Mouse (Mus musculus): ENCODE measurements around the gene Crybg2. TPM values are rescaled to one million over a fixed set of nuclear protein-coding genes. Genes with fewer than 3 reads are reported as not detected.

Crybg2 gene
- polyA plus RNA-seq, 1 experiment from 2014 or later = 2.8 TPM

DNA sequence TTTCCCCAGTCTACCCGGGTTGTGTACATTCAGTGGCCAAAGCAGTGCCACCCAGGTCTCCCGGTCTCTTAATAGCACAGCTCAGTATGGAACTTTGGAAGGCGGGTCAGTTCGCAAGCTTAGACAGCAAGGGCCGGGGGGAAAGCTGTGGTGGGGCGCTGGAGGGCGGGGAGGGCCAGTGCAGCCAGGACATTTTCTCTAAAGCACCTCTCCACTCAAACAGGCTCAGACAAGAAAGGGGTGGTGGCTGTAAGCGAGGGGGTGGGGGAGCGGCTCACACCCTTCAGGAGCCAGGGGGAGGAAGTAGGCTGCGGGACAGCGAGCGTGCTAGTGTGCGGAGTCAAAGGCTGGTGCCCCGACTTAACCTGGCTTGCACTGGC lies 68.4 kb downstream of the Crybg2 start:
- peak; percentile 80 for ATAC-seq
- under 1% methylated on average over 14 of the region's 14 CpGs for WGBS
- peak overlapping the region; percentile 93 for H3K27ac ChIP-seq (ENCODE audit: low read length)
- peaks cover 4% of the 10 kb centered on the region; the same call in 1 of the 2 replicates for H3K4me1 ChIP-seq (ENCODE audit: insufficient read depth, low read depth, low read length)
- H3K36me3 ChIP-seq (ENCODE audit: insufficient read depth, low read length) = no peaks in the 10 kb centered on the region
- DNase-seq (ENCODE audit: low spot score) = peak; percentile 82
- H3K9ac ChIP-seq (replicated peaks; ENCODE audit: low read depth) = peak overlapping the region; percentile 89
- H3K27me3 ChIP-seq (replicated peaks; ENCODE audit: insufficient read depth, low read length) = no peaks in the 10 kb centered on the region
- H3K4me3 ChIP-seq (ENCODE audit: low read depth, low read length) = peak overlapping the region; percentile 79
- peak overlapping the region; percentile 87 for H3K4me2 ChIP-seq (replicated peaks; ENCODE audit: low read depth, low read length)
- H3K9me3 ChIP-seq (ENCODE audit: low read length) = no peaks in the 10 kb centered on the region
- TF ChIP-seq CTCF (IDR thresholded peaks at IDR 0.05) (no peak), EP300 (IDR thresholded peaks at IDR 0.05) (no peak; the same call in 1 of the 2 replicates)

DNA sequence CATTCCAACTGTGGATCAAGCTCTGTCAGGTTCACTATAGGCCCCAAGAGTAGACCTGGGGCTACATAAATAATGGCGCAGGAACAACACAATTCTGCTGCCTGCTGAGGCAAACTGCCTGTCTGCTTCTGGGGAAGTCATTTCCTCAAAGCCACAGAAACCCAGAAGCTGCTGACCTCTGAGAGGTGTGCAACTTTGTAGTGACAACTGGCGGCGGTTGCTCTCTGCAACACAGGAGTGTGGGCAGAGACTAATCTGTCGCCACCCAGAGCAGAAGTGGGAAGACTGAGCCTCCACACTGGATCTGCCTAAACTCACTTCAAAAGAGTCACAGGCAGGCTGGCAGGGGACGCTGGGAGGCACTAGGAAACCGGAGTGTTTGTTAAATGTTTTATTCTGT lies 68.9 kb downstream of the Crybg2 start:
- Histone ChIP-seq H3K27me3 (replicated peaks; ENCODE audit: insufficient read depth, low read length) (no peaks in the 10 kb centered on the region), H3K9me3 (ENCODE audit: low read length) (no peaks in the 10 kb centered on the region), H3K27ac (ENCODE audit: low read length) (peak overlapping the region; percentile 93), H3K36me3 (ENCODE audit: insufficient read depth, low read length) (no peaks in the 10 kb centered on the region), H3K4me2 (replicated peaks; ENCODE audit: low read depth, low read length) (peak overlapping the region; percentile 87), H3K4me3 (ENCODE audit: low read depth, low read length) (0 out of 2 replicates have a peak overlapping the region, but pooled peaks have one; percentile 79), H3K9ac (replicated peaks; ENCODE audit: low read depth) (no peak overlapping the region), H3K4me1 (ENCODE audit: insufficient read depth, low read depth, low read length) (peaks cover 4% of the 10 kb centered on the region; the same call in 1 of the 2 replicates)
- TF ChIP-seq CTCF (IDR thresholded peaks at IDR 0.05) = no peak
- ATAC-seq = no peak
- WGBS = 32% methylated on average over 6 of the region's 6 CpGs
- peak; percentile 62 for DNase-seq (ENCODE audit: low spot score)

DNA sequence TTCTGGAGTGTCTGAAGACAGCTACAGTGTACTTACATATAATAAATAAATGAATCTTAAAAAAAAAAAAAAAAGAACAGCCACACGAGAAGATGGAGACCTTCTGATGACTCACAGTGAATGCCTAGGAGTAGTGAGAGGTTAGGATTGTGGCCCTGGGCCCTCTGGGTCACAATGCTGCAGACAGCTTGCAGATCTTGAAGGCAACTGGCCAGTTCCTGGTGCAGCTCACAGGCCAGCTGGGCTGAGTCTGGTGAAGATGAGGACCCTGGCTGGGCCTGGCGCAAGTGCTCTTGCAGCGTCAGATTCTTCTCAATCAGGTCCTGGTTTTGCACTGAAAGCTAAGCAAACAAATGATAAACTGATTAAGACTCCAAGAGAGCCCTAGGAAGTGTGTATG lies 71.5 kb downstream of the Crybg2 start:
- DNase-seq (ENCODE audit: low spot score) (no peak), ATAC-seq (no peak)
- Histone ChIP-seq H3K36me3 (ENCODE audit: insufficient read depth, low read length) (no peaks in the 10 kb centered on the region), H3K4me1 (ENCODE audit: insufficient read depth, low read depth, low read length) (peaks cover 4% of the 10 kb centered on the region; the same call in 1 of the 2 replicates), H3K27ac (ENCODE audit: low read length) (no peak overlapping the region), H3K9ac (replicated peaks; ENCODE audit: low read depth) (no peak overlapping the region), H3K27me3 (replicated peaks; ENCODE audit: insufficient read depth, low read length) (no peaks in the 10 kb centered on the region), H3K4me2 (replicated peaks; ENCODE audit: low read depth, low read length) (no peak overlapping the region), H3K9me3 (ENCODE audit: low read length) (no peaks in the 10 kb centered on the region), H3K4me3 (ENCODE audit: low read depth, low read length) (no peak overlapping the region)
- TF ChIP-seq CTCF (IDR thresholded peaks at IDR 0.05) = no peak
- TF ChIP-seq EP300 (IDR thresholded peaks at IDR 0.05) = no peak
- 62% methylated on average over 3 of the region's 3 CpGs for WGBS

DNA sequence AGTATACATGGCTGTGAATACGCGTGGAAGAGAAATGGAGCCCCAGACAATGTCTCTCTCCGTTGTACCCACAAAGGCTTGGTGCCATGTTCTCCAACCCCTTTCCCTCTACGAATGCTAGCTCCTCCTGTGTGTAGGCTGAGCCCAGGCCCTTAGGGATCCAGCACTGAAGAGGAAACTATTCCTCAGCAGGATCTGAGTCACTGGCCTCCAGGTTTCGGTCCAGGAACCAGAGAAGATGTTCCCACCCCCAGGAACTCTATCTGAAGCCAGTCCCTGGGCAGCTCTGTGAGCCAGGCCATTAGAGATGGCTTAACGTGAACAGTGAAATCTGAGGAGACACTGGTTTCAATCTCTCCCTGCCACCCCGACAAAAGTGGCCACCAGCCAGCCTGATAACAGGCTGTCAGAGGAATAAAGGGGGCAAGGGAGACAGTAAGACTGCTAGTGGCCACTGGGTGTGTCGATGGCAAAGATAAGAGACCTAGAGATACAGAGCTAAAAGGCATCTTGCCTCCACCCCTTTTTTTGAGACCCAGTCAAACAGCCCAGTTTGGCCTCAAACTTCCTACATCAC lies 72.0 kb downstream of the Crybg2 start:
- Histone ChIP-seq H3K36me3 (ENCODE audit: insufficient read depth, low read length) (no peaks in the 10 kb centered on the region), H3K9ac (replicated peaks; ENCODE audit: low read depth) (no peak overlapping the region), H3K27me3 (replicated peaks; ENCODE audit: insufficient read depth, low read length) (no peaks in the 10 kb centered on the region), H3K4me3 (ENCODE audit: low read depth, low read length) (no peak overlapping the region), H3K4me2 (replicated peaks; ENCODE audit: low read depth, low read length) (no peak overlapping the region), H3K27ac (ENCODE audit: low read length) (no peak overlapping the region), H3K4me1 (ENCODE audit: insufficient read depth, low read depth, low read length) (peaks cover 4% of the 10 kb centered on the region; the same call in 1 of the 2 replicates), H3K9me3 (ENCODE audit: low read length) (no peaks in the 10 kb centered on the region)
- DNase-seq (ENCODE audit: low spot score) (no peak), ATAC-seq (no peak)
- 60% methylated on average over 8 of the region's 8 CpGs for WGBS
- TF ChIP-seq EP300 (IDR thresholded peaks at IDR 0.05) = no peak
- TF ChIP-seq CTCF (IDR thresholded peaks at IDR 0.05) = no peak

DNA sequence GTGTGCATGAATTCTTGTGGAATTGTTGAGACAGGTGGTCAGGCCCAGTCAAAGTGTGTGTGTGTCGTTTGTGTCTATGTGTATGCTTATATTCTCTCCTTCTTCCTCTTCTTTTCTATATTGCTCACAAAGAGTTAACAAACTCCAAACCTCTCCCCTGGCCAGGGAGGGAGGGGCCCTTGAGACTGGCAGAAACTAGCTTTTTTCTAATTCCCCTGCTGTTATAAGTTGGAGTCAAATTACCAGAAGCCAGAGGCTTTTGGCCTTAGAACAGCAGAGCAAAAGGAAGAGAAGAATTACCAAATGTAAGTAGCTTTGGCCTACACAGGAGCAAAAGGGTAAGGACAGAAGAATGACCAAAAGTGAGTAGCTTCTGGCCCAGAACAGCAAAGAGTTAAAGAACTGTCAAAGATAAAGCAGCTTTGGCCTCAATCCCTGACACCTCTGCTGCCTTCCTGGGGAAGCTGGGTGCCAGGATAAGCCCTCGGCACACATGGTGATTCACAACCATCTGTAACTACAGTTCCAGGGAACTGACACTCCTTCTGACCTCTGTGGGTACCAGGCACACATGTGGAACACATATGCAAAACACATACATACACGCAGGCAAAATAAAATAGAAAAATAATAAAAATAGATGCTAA lies 75.8 kb downstream of the Crybg2 start:
- Histone ChIP-seq H3K27ac (ENCODE audit: low read length) (no peak overlapping the region), H3K9me3 (ENCODE audit: low read length) (no peaks in the 10 kb centered on the region), H3K4me3 (ENCODE audit: low read depth, low read length) (no peak overlapping the region), H3K27me3 (replicated peaks; ENCODE audit: insufficient read depth, low read length) (no peaks in the 10 kb centered on the region), H3K4me2 (replicated peaks; ENCODE audit: low read depth, low read length) (no peak overlapping the region), H3K36me3 (ENCODE audit: insufficient read depth, low read length) (no peaks in the 10 kb centered on the region), H3K4me1 (ENCODE audit: insufficient read depth, low read depth, low read length) (no peaks in the 10 kb centered on the region), H3K9ac (replicated peaks; ENCODE audit: low read depth) (no peak overlapping the region)
- TF ChIP-seq EP300 (IDR thresholded peaks at IDR 0.05) = no peak
- TF ChIP-seq CTCF (IDR thresholded peaks at IDR 0.05) = no peak
- WGBS = 29% methylated on average over 3 of the region's 3 CpGs
- DNase-seq (ENCODE audit: low spot score) (no peak), ATAC-seq (no peak)

DNA sequence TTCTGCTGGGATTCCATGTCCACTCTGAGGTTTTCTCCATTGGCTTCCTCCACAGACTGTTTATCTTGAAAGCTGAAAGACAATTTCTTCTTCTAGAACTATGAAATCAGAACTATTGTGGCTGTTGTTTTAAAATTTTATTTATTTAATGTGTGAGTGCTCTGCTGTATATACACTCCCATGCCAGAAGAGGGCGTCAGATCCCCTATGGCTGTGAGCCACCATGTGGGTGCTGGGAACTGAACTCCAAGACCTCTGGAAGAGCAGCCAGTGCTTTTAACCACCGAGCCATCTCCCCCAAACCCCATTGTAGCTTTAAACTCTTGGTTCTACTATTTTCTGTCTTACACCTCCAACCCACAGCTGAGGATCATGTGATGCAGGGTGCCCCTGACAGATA lies 78.2 kb downstream of the Crybg2 start:
- H3K27ac ChIP-seq (ENCODE audit: low read length) = no peak overlapping the region
- ATAC-seq = no peak
- TF ChIP-seq CTCF (IDR thresholded peaks at IDR 0.05) (0 out of 2 replicates have a peak, but pooled peaks have one; percentile 8), EP300 (IDR thresholded peaks at IDR 0.05) (no peak)

More for the DNA sequence above, 78.2 kb downstream of the Crybg2 start:
- 82% methylated on average over 2 of the region's 2 CpGs for WGBS
- Histone ChIP-seq H3K9me3 (ENCODE audit: low read length) (no peaks in the 10 kb centered on the region), H3K9ac (replicated peaks; ENCODE audit: low read depth) (no peak overlapping the region), H3K4me3 (ENCODE audit: low read depth, low read length) (no peak overlapping the region), H3K36me3 (ENCODE audit: insufficient read depth, low read length) (no peaks in the 10 kb centered on the region), H3K4me2 (replicated peaks; ENCODE audit: low read depth, low read length) (no peak overlapping the region), H3K27me3 (replicated peaks; ENCODE audit: insufficient read depth, low read length) (no peaks in the 10 kb centered on the region), H3K4me1 (ENCODE audit: insufficient read depth, low read depth, low read length) (no peaks in the 10 kb centered on the region)
- DNase-seq (ENCODE audit: low spot score) = no peak

Other genes starting within 250 kb of the Crybg2 start
- gene Rps6ka1, start 173.0 kb upstream of the Crybg2 start, polyA plus RNA-seq (2015; fragmentation: Nextera tagmentation; extraction: Ambion mirVana) = 36.2 and 38.0 TPM in 2 replicates
- gene Hmgn2, start 92.2 kb upstream of the Crybg2 start, polyA plus RNA-seq (2015; fragmentation: Nextera tagmentation; extraction: Ambion mirVana) = 456 and 496 TPM in 2 replicates
- 23.8 and 25.1 TPM in 2 replicates for gene Dhdds, start 59.9 kb upstream of the Crybg2 start, polyA plus RNA-seq (2015; fragmentation: Nextera tagmentation; extraction: Ambion mirVana)
- gene Lin28a, start 42.0 kb upstream of the Crybg2 start, polyA plus RNA-seq (2015; fragmentation: Nextera tagmentation; extraction: Ambion mirVana) = 0.19 TPM in 1 of 2 replicates, not detected in the other
- gene Zfp683, start 7.0 kb upstream of the Crybg2 start, polyA plus RNA-seq (2015; fragmentation: Nextera tagmentation; extraction: Ambion mirVana) = not detected in 2 replicates
- 65.8 and 65.9 TPM in 2 replicates for gene Cd52, start 34.3 kb downstream of the Crybg2 start, polyA plus RNA-seq (2015; fragmentation: Nextera tagmentation; extraction: Ambion mirVana)
- 10.3 and 11.3 TPM in 2 replicates for gene Ubxn11, start 41.8 kb downstream of the Crybg2 start, polyA plus RNA-seq (2015; fragmentation: Nextera tagmentation; extraction: Ambion mirVana)
- gene Sh3bgrl3, start 68.0 kb downstream of the Crybg2 start, polyA plus RNA-seq (2015; fragmentation: Nextera tagmentation; extraction: Ambion mirVana) = 476 and 513 TPM in 2 replicates
- 36.6 and 74.1 TPM in 2 replicates for gene Cep85, start 126.3 kb downstream of the Crybg2 start, polyA plus RNA-seq (2015; fragmentation: Nextera tagmentation; extraction: Ambion mirVana)
- not detected in 2 replicates for gene Gm7534, start 142.2 kb downstream of the Crybg2 start, polyA plus RNA-seq (2015; fragmentation: Nextera tagmentation; extraction: Ambion mirVana)
- 0.25 and 0.33 TPM in 2 replicates for gene Catsper4, start 166.6 kb downstream of the Crybg2 start, polyA plus RNA-seq (2015; fragmentation: Nextera tagmentation; extraction: Ambion mirVana)
- 11.9 and 13.0 TPM in 2 replicates for gene Cnksr1, start 177.6 kb downstream of the Crybg2 start, polyA plus RNA-seq (2015; fragmentation: Nextera tagmentation; extraction: Ambion mirVana)
- 0.31 TPM in 1 of 2 replicates, not detected in the other for gene E130218I03Rik, start 182.8 kb downstream of the Crybg2 start, polyA plus RNA-seq (2015; fragmentation: Nextera tagmentation; extraction: Ambion mirVana)
- gene Zfp593, start 184.8 kb downstream of the Crybg2 start, polyA plus RNA-seq (2015; fragmentation: Nextera tagmentation; extraction: Ambion mirVana) = 9.0 and 9.2 TPM in 2 replicates
- gene Gm30191, start 186.1 kb downstream of the Crybg2 start, polyA plus RNA-seq (2015; fragmentation: Nextera tagmentation; extraction: Ambion mirVana) = not detected in 2 replicates
- 23.6 and 24.5 TPM in 2 replicates for gene Grrp1, start 193.3 kb downstream of the Crybg2 start, polyA plus RNA-seq (2015; fragmentation: Nextera tagmentation; extraction: Ambion mirVana)
- 9.9 and 10.0 TPM in 2 replicates for gene Pdik1l, start 227.1 kb downstream of the Crybg2 start, polyA plus RNA-seq (2015; fragmentation: Nextera tagmentation; extraction: Ambion mirVana)

Data from lung, postnatal 0 days (tissue).